Mouse (Mus musculus): Measurements from ENCODE around the gene Fosl2. TPM values are rescaled to one million over a fixed set of nuclear protein-coding genes. Genes with fewer than 3 reads are reported as not detected.
A peak's percentile ranks its signal among the peaks of the same experiment; 100 is the strongest.

The Fosl2 gene
- polyA plus RNA-seq, 1 experiment from 2014 or later: 10.8 TPM

GRCm38 (mm10) chr5:32124957-32125356 is 10.6 kb upstream of the Fosl2 start:
- Histone ChIP-seq H3K36me3 (ENCODE audit: control insufficient read depth, insufficient read depth, low read length) (no peaks in the 10 kb centered on the region), H3K4me2 (ENCODE audit: low read depth, low read length) (no peak overlapping the region), H3K9me3 (ENCODE audit: control insufficient read depth, low read length) (no peaks in the 10 kb centered on the region), H3K9ac (ENCODE audit: low read depth, low read length) (no peak overlapping the region), H3K27me3 (replicated peaks; ENCODE audit: control insufficient read depth, insufficient read depth, low read length) (no peaks in the 10 kb centered on the region), H3K27ac (replicated peaks; ENCODE audit: low read depth, low read length) (no peak overlapping the region), H3K4me3 (ENCODE audit: low read depth, low read length) (no peak overlapping the region), H3K4me1 (ENCODE audit: control insufficient read depth, insufficient read depth, low read length) (peaks cover 7% of the 10 kb centered on the region; the same call in 1 of the 2 replicates)
- WGBS: 63% methylated on average over 6 of the region's 6 CpGs
- ATAC-seq (ENCODE audit: low read depth): no peak
- DNase-seq (ENCODE audit: low spot score): no peak

- Histone ChIP-seq H3K4me3 (ENCODE audit: low read depth, low read length) (no peak overlapping the region), H3K4me1 (ENCODE audit: control insufficient read depth, insufficient read depth, low read length) (no peaks in the 10 kb centered on the region; the same call in 1 of the 2 replicates), H3K36me3 (ENCODE audit: control insufficient read depth, insufficient read depth, low read length) (no peaks in the 10 kb centered on the region), H3K4me2 (ENCODE audit: low read depth, low read length) (no peak overlapping the region), H3K27ac (replicated peaks; ENCODE audit: low read depth, low read length) (no peak overlapping the region), H3K27me3 (replicated peaks; ENCODE audit: control insufficient read depth, insufficient read depth, low read length) (no peaks in the 10 kb centered on the region), H3K9me3 (ENCODE audit: control insufficient read depth, low read length) (no peaks in the 10 kb centered on the region), H3K9ac (ENCODE audit: low read depth, low read length) (no peak overlapping the region)
- WGBS: 86% methylated on average over 3 of the region's 3 CpGs
- ATAC-seq (ENCODE audit: low read depth): no peak
- DNase-seq (ENCODE audit: low spot score): no peak
Measured at GRCm38 (mm10) chr5:32127226-32127625, 8.4 kb upstream of the Fosl2 start.

- Histone ChIP-seq H3K4me3 (ENCODE audit: low read depth, low read length) (no peak overlapping the region), H3K27ac (replicated peaks; ENCODE audit: low read depth, low read length) (no peak overlapping the region), H3K4me2 (ENCODE audit: low read depth, low read length) (no peak overlapping the region), H3K4me1 (ENCODE audit: control insufficient read depth, insufficient read depth, low read length) (no peaks in the 10 kb centered on the region; the same call in 1 of the 2 replicates), H3K9ac (ENCODE audit: low read depth, low read length) (no peak overlapping the region), H3K9me3 (ENCODE audit: control insufficient read depth, low read length) (no peaks in the 10 kb centered on the region), H3K36me3 (ENCODE audit: control insufficient read depth, insufficient read depth, low read length) (no peaks in the 10 kb centered on the region), H3K27me3 (replicated peaks; ENCODE audit: control insufficient read depth, insufficient read depth, low read length) (no peaks in the 10 kb centered on the region)
- DNase-seq (ENCODE audit: low spot score): no peak
- WGBS: 60% methylated on average over 3 of the region's 3 CpGs
- no peak for ATAC-seq (ENCODE audit: low read depth)
Measured at GRCm38 (mm10) chr5:32127927-32128326, 7.7 kb upstream of the Fosl2 start.

DNA sequence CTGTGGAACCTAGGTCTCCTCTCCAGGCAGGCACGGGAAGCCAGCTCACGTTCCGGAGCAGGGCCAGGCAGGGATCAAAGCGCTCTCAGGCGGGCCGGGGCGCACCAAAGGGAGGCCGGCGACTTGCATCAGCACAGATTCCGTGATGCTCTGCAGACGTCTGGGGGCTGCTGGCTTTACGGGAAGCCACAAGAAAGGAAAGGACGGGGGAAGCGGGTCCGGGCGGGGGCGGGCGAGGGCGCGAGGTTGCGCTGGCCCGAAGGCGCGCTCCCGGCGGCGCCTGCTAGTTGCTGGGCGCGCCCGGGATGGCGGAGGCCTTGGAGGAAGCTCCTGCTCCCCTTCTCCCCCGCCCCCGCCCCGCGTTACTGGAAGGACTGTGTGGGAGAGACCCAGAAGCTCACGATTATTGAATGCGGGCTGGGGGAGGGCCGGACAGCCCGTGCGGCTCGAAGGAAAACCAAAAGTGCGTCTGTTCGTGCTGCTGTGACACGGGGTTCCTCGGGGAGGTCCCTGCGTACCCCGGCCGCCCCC is 2.6 kb upstream of the Fosl2 start:
- Histone ChIP-seq H3K27ac (replicated peaks; ENCODE audit: low read depth, low read length) (peak overlapping the region; percentile 98), H3K4me2 (ENCODE audit: low read depth, low read length) (peak overlapping the region; percentile 70), H3K36me3 (ENCODE audit: control insufficient read depth, insufficient read depth, low read length) (no peaks in the 10 kb centered on the region), H3K4me3 (ENCODE audit: low read depth, low read length) (peak overlapping the region; percentile 62), H3K27me3 (replicated peaks; ENCODE audit: control insufficient read depth, insufficient read depth, low read length) (no peaks in the 10 kb centered on the region), H3K4me1 (ENCODE audit: control insufficient read depth, insufficient read depth, low read length) (no peaks in the 10 kb centered on the region; the same call in none of the 2 replicates), H3K9ac (ENCODE audit: low read depth, low read length) (peak overlapping the region; percentile 83), H3K9me3 (ENCODE audit: control insufficient read depth, low read length) (no peaks in the 10 kb centered on the region)
- WGBS: 2% methylated on average over 25 of the region's 48 CpGs
- peak; percentile 26; the same call in 1 of the 2 replicates for ATAC-seq (ENCODE audit: low read depth)
- peak; percentile 79 for DNase-seq (ENCODE audit: low spot score)

DNA sequence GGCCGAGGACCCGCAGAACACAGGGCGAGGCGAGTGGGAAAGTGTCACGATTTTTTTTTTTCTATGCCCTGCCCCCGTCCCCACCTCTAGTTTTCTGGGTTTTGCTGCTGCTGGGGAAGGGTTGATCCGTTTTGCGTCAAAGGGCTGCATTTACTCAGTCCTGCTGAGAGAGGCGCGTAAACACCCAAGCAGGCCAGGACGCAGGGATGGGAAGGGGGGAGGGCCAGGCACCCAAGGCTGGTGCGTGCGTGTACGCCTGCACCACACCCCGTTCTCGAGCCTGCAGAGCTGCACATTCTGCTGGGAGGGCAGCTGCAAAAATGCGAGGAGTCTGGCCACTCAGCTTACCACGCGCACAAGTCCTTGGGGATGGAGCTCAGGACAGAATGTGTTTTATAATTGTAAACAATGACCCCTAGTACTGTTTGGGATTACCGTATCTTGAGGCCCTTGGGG is 2.0 kb upstream of the Fosl2 start:
- ATAC-seq (ENCODE audit: low read depth): peak; percentile 23; the same call in 1 of the 2 replicates
- peak overlapping the region; percentile 62 for H3K4me3 ChIP-seq (ENCODE audit: low read depth, low read length)
- WGBS: under 1% methylated on average over 20 of the region's 20 CpGs
- H3K9ac ChIP-seq (ENCODE audit: low read depth, low read length): peak overlapping the region; percentile 83
- H3K4me1 ChIP-seq (ENCODE audit: control insufficient read depth, insufficient read depth, low read length): no peaks in the 10 kb centered on the region; the same call in none of the 2 replicates
- H3K4me2 ChIP-seq (ENCODE audit: low read depth, low read length): peak overlapping the region; percentile 70
- peak overlapping the region; percentile 98 for H3K27ac ChIP-seq (replicated peaks; ENCODE audit: low read depth, low read length)
- H3K27me3 ChIP-seq (replicated peaks; ENCODE audit: control insufficient read depth, insufficient read depth, low read length): no peaks in the 10 kb centered on the region
- no peaks in the 10 kb centered on the region for H3K36me3 ChIP-seq (ENCODE audit: control insufficient read depth, insufficient read depth, low read length)
- peak; percentile 89 for DNase-seq (ENCODE audit: low spot score)
- no peaks in the 10 kb centered on the region for H3K9me3 ChIP-seq (ENCODE audit: control insufficient read depth, low read length)

GRCm38 (mm10) chr5:32134051-32134732 is 1.4 kb upstream of the Fosl2 start:
- Histone ChIP-seq H3K9me3 (ENCODE audit: control insufficient read depth, low read length) (no peaks in the 10 kb centered on the region), H3K9ac (ENCODE audit: low read depth, low read length) (peak overlapping the region; percentile 83), H3K4me2 (ENCODE audit: low read depth, low read length) (peak overlapping the region; percentile 70), H3K36me3 (ENCODE audit: control insufficient read depth, insufficient read depth, low read length) (no peaks in the 10 kb centered on the region), H3K27ac (replicated peaks; ENCODE audit: low read depth, low read length) (peak overlapping the region; percentile 98), H3K4me1 (ENCODE audit: control insufficient read depth, insufficient read depth, low read length) (peaks cover 6% of the 10 kb centered on the region), H3K27me3 (replicated peaks; ENCODE audit: control insufficient read depth, insufficient read depth, low read length) (no peaks in the 10 kb centered on the region), H3K4me3 (ENCODE audit: low read depth, low read length) (peak overlapping the region; percentile 62)
- WGBS: 5% methylated on average over 21 of the region's 21 CpGs
- DNase-seq (ENCODE audit: low spot score) (no peak), ATAC-seq (ENCODE audit: low read depth) (no peak)

GRCm38 (mm10) chr5:32134903-32135335 is 682 bp upstream of the Fosl2 start:
- ATAC-seq (ENCODE audit: low read depth): no peak; the same call in 1 of the 2 replicates
- Histone ChIP-seq H3K4me2 (ENCODE audit: low read depth, low read length) (peak overlapping the region; percentile 70), H3K27ac (replicated peaks; ENCODE audit: low read depth, low read length) (peak overlapping the region; percentile 98), H3K9ac (ENCODE audit: low read depth, low read length) (peak overlapping the region; percentile 83), H3K36me3 (ENCODE audit: control insufficient read depth, insufficient read depth, low read length) (no peaks in the 10 kb centered on the region), H3K4me3 (ENCODE audit: low read depth, low read length) (peak overlapping the region; percentile 62), H3K4me1 (ENCODE audit: control insufficient read depth, insufficient read depth, low read length) (peaks cover 11% of the 10 kb centered on the region), H3K27me3 (replicated peaks; ENCODE audit: control insufficient read depth, insufficient read depth, low read length) (no peaks in the 10 kb centered on the region), H3K9me3 (ENCODE audit: control insufficient read depth, low read length) (no peaks in the 10 kb centered on the region)
- WGBS: 0% methylated on average over 17 of the region's 54 CpGs
- no peak for DNase-seq (ENCODE audit: low spot score)

- peak overlapping the region; percentile 70 for H3K4me2 ChIP-seq (ENCODE audit: low read depth, low read length)
- ATAC-seq (ENCODE audit: low read depth): no peak
Measured at GRCm38 (mm10) chr5:32136301-32136863, 781 bp downstream of the Fosl2 start.

More at GRCm38 (mm10) chr5:32136301-32136863, 781 bp downstream of the Fosl2 start:
- Histone ChIP-seq H3K4me3 (ENCODE audit: low read depth, low read length) (peak overlapping the region; percentile 62), H3K4me1 (ENCODE audit: control insufficient read depth, insufficient read depth, low read length) (peaks cover 11% of the 10 kb centered on the region), H3K36me3 (ENCODE audit: control insufficient read depth, insufficient read depth, low read length) (no peaks in the 10 kb centered on the region), H3K27ac (replicated peaks; ENCODE audit: low read depth, low read length) (peak overlapping the region; percentile 98), H3K9ac (ENCODE audit: low read depth, low read length) (peak overlapping the region; percentile 83), H3K9me3 (ENCODE audit: control insufficient read depth, low read length) (no peaks in the 10 kb centered on the region), H3K27me3 (replicated peaks; ENCODE audit: control insufficient read depth, insufficient read depth, low read length) (no peaks in the 10 kb centered on the region)
- DNase-seq (ENCODE audit: low spot score): peak; percentile 61
- WGBS: under 1% methylated on average over 28 of the region's 63 CpGs
